Mouse (Mus musculus): ENCODE results near the gene Col28a1. TPM values are rescaled to one million over a fixed set of nuclear protein-coding genes. Genes with fewer than 3 reads are reported as not detected.

The Col28a1 gene
- polyA plus RNA-seq (2015; fragmentation: Nextera tagmentation; extraction: Ambion mirVana) = 0.06 and 0.07 TPM in 2 replicates

DNA sequence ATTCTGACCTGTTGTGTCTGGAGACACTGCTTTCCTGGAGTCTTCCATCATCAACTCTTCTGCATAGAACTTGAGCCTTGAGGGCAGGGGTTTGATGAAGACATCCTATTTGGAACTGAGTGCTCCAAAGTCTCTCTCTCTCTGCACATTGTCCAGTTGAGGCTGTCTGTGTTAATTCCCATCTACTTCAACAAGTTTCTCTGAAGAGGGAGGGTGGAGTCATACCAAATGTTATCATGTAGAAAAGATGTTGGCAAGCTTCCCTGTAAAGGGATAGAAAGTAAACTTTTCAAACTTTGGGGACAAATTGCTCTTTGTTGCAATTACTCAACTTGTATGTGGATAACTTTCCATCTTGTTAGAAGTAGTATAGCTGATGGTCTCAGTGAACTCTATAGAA is at the start of gene Col28a1:
Gene Col28a1 (minus strand): TSS at position 101 of the 400 bp plus-strand sequence.
- H3K9me3 ChIP-seq (replicated peaks; ENCODE audit: control insufficient read depth, low read length) = no peaks in the 10 kb centered on the region
- H3K4me3 ChIP-seq (ENCODE audit: low read depth, low read length) = no peak within 1 kb of the TSS
- no peak within 1 kb of the TSS for H3K27ac ChIP-seq (ENCODE audit: low read length)
- H3K9ac ChIP-seq (ENCODE audit: low read depth, low read length) = no peak within 1 kb of the TSS
- ATAC-seq (ENCODE audit: low read depth) = no peak
- H3K4me1 ChIP-seq (ENCODE audit: control insufficient read depth, low read depth, low read length) = no peaks in the 10 kb centered on the region
- no peaks in the 10 kb centered on the region for H3K36me3 ChIP-seq (ENCODE audit: control insufficient read depth, insufficient read depth)
- H3K4me2 ChIP-seq (ENCODE audit: low read depth, low read length) = no peak within 1 kb of the TSS
- no peaks in the 10 kb centered on the region for H3K27me3 ChIP-seq (ENCODE audit: control insufficient read depth, insufficient read depth, low read depth, low read length)

DNA sequence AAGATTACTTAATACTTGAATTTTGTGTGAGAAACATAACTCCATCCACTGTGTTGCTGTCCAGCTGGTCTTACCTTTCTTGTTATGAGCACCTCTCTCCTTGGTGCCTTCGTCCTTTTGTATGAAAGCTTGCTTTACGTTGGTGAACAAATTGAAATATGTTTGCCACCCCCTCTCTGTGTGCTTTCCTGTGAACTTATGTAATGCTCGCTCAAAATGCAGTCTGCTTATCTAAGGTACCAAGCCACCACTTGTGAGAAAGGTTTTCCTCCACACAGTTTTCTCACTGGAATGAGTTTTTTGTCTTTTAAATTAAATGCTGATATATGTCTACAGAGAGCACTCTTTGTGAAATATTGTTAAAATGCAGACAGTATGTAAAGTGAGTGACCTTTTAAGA is 36.2 kb upstream of the Col28a1 start:
- H3K36me3 ChIP-seq (ENCODE audit: control insufficient read depth, insufficient read depth) = peaks cover 7% of the 10 kb centered on the region
- H3K4me1 ChIP-seq (ENCODE audit: control insufficient read depth, low read depth, low read length) = no peaks in the 10 kb centered on the region

DNA sequence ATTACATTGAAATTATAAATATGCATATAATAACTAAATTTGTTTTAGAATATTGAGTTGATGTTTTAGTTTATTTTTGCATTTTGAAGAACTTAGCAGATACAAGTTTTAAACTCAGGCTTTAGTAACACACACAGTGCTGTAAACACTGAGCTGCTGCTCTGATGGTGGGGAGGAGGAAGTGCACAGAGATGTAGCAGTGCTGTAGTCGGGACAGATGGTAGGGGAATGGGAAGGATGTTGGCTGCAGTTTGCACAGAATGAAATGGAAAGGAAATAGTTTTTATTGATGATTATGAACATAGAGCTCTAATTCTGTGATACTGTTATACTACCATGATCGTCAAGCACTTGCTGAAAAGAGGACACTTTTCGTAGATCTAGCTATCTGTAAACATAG is 34.6 kb upstream of the Col28a1 start:
- no peak overlapping the region for H3K9ac ChIP-seq (ENCODE audit: low read depth, low read length)
- no peak for ATAC-seq (ENCODE audit: low read depth)
- H3K36me3 ChIP-seq (ENCODE audit: control insufficient read depth, insufficient read depth) = peaks cover 8% of the 10 kb centered on the region
- H3K4me1 ChIP-seq (ENCODE audit: control insufficient read depth, low read depth, low read length) = no peaks in the 10 kb centered on the region
- WGBS (ENCODE audit: insufficient replicate concordance) = 65% methylated on average over 3 of the region's 3 CpGs
- H3K9me3 ChIP-seq (replicated peaks; ENCODE audit: control insufficient read depth, low read length) = no peaks in the 10 kb centered on the region
- no peak overlapping the region for H3K4me2 ChIP-seq (ENCODE audit: low read depth, low read length)
- no peak overlapping the region for H3K27ac ChIP-seq (ENCODE audit: low read length)
- no peaks in the 10 kb centered on the region for H3K27me3 ChIP-seq (ENCODE audit: control insufficient read depth, insufficient read depth, low read depth, low read length)
- H3K4me3 ChIP-seq (ENCODE audit: low read depth, low read length) = no peak overlapping the region

More for the DNA sequence above, 36.2 kb upstream of the Col28a1 start:
- no peak overlapping the region for H3K27ac ChIP-seq (ENCODE audit: low read length)
- no peaks in the 10 kb centered on the region for H3K9me3 ChIP-seq (replicated peaks; ENCODE audit: control insufficient read depth, low read length)
- H3K9ac ChIP-seq (ENCODE audit: low read depth, low read length) = no peak overlapping the region
- no peak overlapping the region for H3K4me3 ChIP-seq (ENCODE audit: low read depth, low read length)
- ATAC-seq (ENCODE audit: low read depth) = no peak
- no peaks in the 10 kb centered on the region for H3K27me3 ChIP-seq (ENCODE audit: control insufficient read depth, insufficient read depth, low read depth, low read length)
- 70% methylated on average over 3 of the region's 3 CpGs for WGBS (ENCODE audit: insufficient replicate concordance)
- H3K4me2 ChIP-seq (ENCODE audit: low read depth, low read length) = no peak overlapping the region

DNA sequence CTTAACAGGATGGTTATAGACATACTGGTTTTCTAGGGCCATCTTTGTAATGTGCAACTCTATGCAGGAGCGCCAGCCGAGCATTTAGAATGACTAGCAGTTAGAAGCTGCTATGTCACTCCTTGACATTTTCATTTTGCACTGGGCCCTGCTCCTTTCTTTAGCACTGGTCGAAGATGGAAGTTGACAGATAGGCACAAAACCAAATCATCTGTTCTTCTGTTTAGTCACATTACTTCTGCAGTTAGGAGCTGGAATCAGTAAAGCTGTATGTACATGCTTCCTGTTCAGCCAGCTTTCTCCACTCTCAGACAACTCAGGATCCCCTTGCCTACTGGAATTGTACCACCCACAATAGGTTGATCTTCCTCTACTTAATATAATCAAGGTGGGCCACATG is 18.2 kb upstream of the Col28a1 start:
- H3K9me3 ChIP-seq (replicated peaks; ENCODE audit: control insufficient read depth, low read length) = no peaks in the 10 kb centered on the region
- H3K27me3 ChIP-seq (ENCODE audit: control insufficient read depth, insufficient read depth, low read depth, low read length) = no peaks in the 10 kb centered on the region
- peaks cover 7% of the 10 kb centered on the region for H3K36me3 ChIP-seq (ENCODE audit: control insufficient read depth, insufficient read depth)
- no peak for ATAC-seq (ENCODE audit: low read depth)
- WGBS (ENCODE audit: insufficient replicate concordance) = 57% methylated on average over 3 of the region's 3 CpGs
- peaks cover 7% of the 10 kb centered on the region for H3K4me1 ChIP-seq (ENCODE audit: control insufficient read depth, low read depth, low read length)
- H3K4me3 ChIP-seq (ENCODE audit: low read depth, low read length) = peak overlapping the region; percentile 89; the same call in 1 of the 2 replicates
- H3K27ac ChIP-seq (ENCODE audit: low read length) = no peak overlapping the region
- peak overlapping the region; percentile 74; the same call in 1 of the 2 replicates for H3K4me2 ChIP-seq (ENCODE audit: low read depth, low read length)
- no peak overlapping the region for H3K9ac ChIP-seq (ENCODE audit: low read depth, low read length)

DNA sequence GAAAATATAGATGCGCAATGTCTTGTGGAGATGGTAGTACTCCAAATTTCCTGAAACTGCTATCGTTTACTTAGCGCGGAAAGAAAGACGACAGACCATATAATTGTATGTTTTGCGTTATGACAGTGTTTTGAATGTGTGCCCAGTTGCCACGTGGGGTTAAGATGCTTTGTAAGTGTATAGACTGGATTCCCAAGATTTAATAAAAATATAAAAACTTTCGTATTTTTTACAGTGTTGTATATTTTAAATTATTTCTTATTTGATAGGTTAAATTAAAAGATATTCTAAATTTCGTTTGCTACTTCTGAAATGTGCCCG is 17.4 kb upstream of the Col28a1 start:
- H3K9ac ChIP-seq (ENCODE audit: low read depth, low read length) = peak overlapping the region; percentile 94
- peak overlapping the region; percentile 89 for H3K4me3 ChIP-seq (ENCODE audit: low read depth, low read length)
- H3K36me3 ChIP-seq (ENCODE audit: control insufficient read depth, insufficient read depth) = peaks cover 2% of the 10 kb centered on the region
- WGBS (ENCODE audit: insufficient replicate concordance) = 7% methylated on average over 10 of the region's 10 CpGs
- H3K4me1 ChIP-seq (ENCODE audit: control insufficient read depth, low read depth, low read length) = peaks cover 7% of the 10 kb centered on the region
- peak overlapping the region; percentile 74 for H3K4me2 ChIP-seq (ENCODE audit: low read depth, low read length)
- no peaks in the 10 kb centered on the region for H3K9me3 ChIP-seq (replicated peaks; ENCODE audit: control insufficient read depth, low read length)
- H3K27me3 ChIP-seq (ENCODE audit: control insufficient read depth, insufficient read depth, low read depth, low read length) = no peaks in the 10 kb centered on the region
- peak overlapping the region; percentile 91 for H3K27ac ChIP-seq (ENCODE audit: low read length)
- no peak for ATAC-seq (ENCODE audit: low read depth)

DNA sequence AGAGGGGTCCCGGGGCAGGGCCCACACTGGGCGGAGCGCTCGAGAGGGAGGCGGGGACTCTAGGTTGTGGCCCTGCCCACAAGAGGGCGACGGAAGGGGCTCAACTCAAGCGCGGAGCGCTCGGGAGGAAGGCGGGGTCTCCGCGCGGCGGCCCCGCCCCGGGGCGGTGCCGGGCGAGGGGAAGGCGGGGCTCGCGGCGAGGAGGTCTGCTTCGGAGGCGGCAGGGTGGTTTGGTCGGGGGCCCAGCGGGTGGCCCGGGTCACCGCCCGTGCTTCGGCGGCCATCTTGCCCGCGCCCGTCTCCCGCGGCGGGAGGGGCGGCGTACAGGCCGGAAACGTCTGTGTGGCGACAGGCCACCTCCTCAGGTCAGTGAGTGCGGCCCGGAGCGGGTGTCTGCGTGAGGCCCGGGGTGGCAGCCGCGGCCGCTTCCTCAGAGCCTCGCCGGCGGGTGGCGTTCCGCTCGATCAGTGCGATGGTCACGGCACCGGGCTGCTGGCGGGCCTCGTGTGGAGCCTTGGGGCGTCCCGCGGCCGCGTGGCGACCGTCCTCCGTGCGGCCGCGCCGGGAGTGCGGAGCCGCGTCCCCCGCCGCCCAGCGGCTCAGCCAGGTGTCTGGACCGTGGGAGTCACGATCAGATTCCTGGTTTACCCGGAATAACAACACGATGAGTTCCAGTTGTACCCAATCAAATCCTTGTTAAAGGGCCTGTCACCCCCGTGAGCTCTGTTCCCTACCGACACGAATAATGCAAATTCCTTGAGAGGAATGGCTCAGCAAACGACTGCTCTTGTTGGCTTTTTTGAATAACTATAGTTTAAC is 16.8 kb upstream of the Col28a1 start, which contains the start of gene Mios:
Gene Mios (plus strand): TSS at position 176 of the 819 bp plus-strand sequence.
- no peaks in the 10 kb centered on the region for H3K9me3 ChIP-seq (replicated peaks; ENCODE audit: control insufficient read depth, low read length)
- H3K36me3 ChIP-seq (ENCODE audit: control insufficient read depth, insufficient read depth) = no peaks in the 10 kb centered on the region
- H3K27me3 ChIP-seq (ENCODE audit: control insufficient read depth, insufficient read depth, low read depth, low read length) = no peaks in the 10 kb centered on the region
- WGBS (ENCODE audit: insufficient replicate concordance) = 0% methylated on average over 77 of the region's 90 CpGs
- peak within 1 kb of the TSS; percentile 94 for H3K9ac ChIP-seq (ENCODE audit: low read depth, low read length)
- H3K4me2 ChIP-seq (ENCODE audit: low read depth, low read length) = peak within 1 kb of the TSS; percentile 74
- peak within 1 kb of the TSS; percentile 91 for H3K27ac ChIP-seq (ENCODE audit: low read length)
- ATAC-seq (ENCODE audit: low read depth) = peak; percentile 97
- peak within 1 kb of the TSS; percentile 89 for H3K4me3 ChIP-seq (ENCODE audit: low read depth, low read length)
- H3K4me1 ChIP-seq (ENCODE audit: control insufficient read depth, low read depth, low read length) = peaks cover 7% of the 10 kb centered on the region

DNA sequence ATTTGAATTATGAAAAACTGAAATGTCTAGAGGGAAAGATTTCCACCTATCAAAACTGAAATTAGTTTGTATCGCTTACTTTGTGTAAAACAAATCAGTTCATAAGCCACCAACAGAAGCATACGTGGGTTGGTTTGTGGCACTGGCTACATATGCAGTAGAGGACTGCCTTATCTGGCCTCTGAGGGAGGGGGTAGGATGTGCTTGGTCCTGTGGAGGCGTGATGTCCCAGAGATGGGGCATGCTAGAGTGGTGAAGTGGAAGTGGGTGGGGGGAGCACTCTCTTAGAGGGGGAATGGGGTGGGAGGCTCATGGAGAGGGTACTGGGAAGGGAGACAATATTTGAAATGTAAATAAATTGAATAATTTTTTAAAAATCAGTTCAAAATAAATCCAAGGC is 2.5 kb downstream of the Col28a1 start:
- no peak overlapping the region for H3K4me3 ChIP-seq (ENCODE audit: low read depth, low read length)
- ATAC-seq (ENCODE audit: low read depth) = no peak
- WGBS (ENCODE audit: insufficient replicate concordance) = 39% methylated on average over 3 of the region's 3 CpGs

DNA sequence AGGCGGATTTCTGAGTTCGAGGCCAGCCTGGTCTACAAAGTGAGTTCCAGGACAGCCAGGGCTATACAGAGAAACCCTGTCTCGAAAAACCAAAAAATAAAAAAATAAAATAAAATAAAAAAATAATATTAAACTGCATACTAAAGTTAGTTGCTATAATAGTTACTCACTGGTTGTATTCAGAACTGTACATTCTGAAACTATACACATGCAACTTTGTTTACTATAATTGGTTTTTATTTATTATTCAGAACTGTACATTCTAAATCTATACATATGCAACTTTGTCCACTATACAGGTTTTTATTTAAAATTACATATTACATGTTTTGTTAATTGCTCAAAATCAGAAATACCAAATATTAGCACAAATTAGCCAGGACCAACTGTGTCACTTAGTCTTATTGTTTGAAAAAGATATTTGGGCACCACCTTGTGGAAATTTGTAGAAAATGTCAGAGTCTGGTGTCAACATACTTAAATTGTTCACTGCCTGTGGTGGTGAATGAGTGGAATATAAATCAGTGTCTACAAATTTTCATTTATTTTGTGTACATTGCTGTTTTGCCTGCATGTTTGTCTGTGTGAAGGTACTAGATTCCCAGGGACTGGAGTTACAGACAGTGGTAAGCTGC is 3.7 kb downstream of the Col28a1 start:
- Histone ChIP-seq H3K4me2 (ENCODE audit: low read depth, low read length) (no peak overlapping the region), H3K27me3 (ENCODE audit: control insufficient read depth, insufficient read depth, low read depth, low read length) (no peaks in the 10 kb centered on the region), H3K4me1 (ENCODE audit: control insufficient read depth, low read depth, low read length) (no peaks in the 10 kb centered on the region), H3K4me3 (ENCODE audit: low read depth, low read length) (no peak overlapping the region), H3K9ac (ENCODE audit: low read depth, low read length) (no peak overlapping the region), H3K36me3 (ENCODE audit: control insufficient read depth, insufficient read depth) (no peaks in the 10 kb centered on the region), H3K27ac (ENCODE audit: low read length) (no peak overlapping the region), H3K9me3 (replicated peaks; ENCODE audit: control insufficient read depth, low read length) (no peaks in the 10 kb centered on the region)
- ATAC-seq (ENCODE audit: low read depth) = no peak
- WGBS (ENCODE audit: insufficient replicate concordance) = 58% methylated on average over 2 of the region's 3 CpGs

More for the DNA sequence above, 2.5 kb downstream of the Col28a1 start:
- Histone ChIP-seq H3K9me3 (replicated peaks; ENCODE audit: control insufficient read depth, low read length) (no peaks in the 10 kb centered on the region), H3K27me3 (ENCODE audit: control insufficient read depth, insufficient read depth, low read depth, low read length) (no peaks in the 10 kb centered on the region), H3K4me1 (ENCODE audit: control insufficient read depth, low read depth, low read length) (no peaks in the 10 kb centered on the region), H3K27ac (ENCODE audit: low read length) (no peak overlapping the region), H3K36me3 (ENCODE audit: control insufficient read depth, insufficient read depth) (no peaks in the 10 kb centered on the region), H3K4me2 (ENCODE audit: low read depth, low read length) (no peak overlapping the region), H3K9ac (ENCODE audit: low read depth, low read length) (no peak overlapping the region)

DNA sequence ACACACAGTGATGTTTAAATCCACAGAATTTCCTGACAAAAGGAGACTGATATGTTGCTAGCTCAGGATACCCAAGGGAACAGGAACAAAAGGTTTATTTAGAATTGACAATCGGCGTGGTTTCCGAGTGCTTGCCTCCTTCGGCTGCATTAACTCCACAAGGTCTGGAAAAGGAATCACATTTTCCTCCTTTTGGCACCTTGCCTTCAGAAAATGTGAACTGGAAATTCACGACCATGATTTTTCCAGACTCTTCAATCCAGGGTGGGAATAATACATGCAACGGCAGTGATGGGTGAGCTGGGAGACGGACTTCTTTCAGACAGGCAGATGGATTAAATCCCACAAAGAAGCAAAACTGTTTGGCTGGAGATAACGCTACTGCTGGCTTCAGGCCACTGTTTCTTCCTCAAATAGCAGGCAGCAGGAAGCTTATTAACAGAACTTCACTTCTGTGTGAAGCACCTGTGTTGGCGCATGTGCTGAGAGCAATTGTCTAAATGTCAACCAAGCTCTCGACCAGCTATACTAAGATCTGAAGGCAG is 13.9 kb downstream of the Col28a1 start:
- no peaks in the 10 kb centered on the region for H3K4me1 ChIP-seq (ENCODE audit: control insufficient read depth, low read depth, low read length)
- no peak overlapping the region for H3K27ac ChIP-seq (ENCODE audit: low read length)
- WGBS (ENCODE audit: insufficient replicate concordance) = 34% methylated on average over 10 of the region's 10 CpGs
- no peaks in the 10 kb centered on the region for H3K9me3 ChIP-seq (replicated peaks; ENCODE audit: control insufficient read depth, low read length)
- H3K27me3 ChIP-seq (ENCODE audit: control insufficient read depth, insufficient read depth, low read depth, low read length) = no peaks in the 10 kb centered on the region
- no peak overlapping the region for H3K4me3 ChIP-seq (ENCODE audit: low read depth, low read length)
- ATAC-seq (ENCODE audit: low read depth) = no peak
- no peak overlapping the region for H3K4me2 ChIP-seq (ENCODE audit: low read depth, low read length)
- H3K9ac ChIP-seq (ENCODE audit: low read depth, low read length) = no peak overlapping the region
- no peaks in the 10 kb centered on the region for H3K36me3 ChIP-seq (ENCODE audit: control insufficient read depth, insufficient read depth)
